Mouse (Mus musculus): Measurements from ENCODE around the gene Gstk1. TPM values are rescaled to one million over a fixed set of nuclear protein-coding genes. Genes with fewer than 3 reads are reported as not detected.

Gstk1 gene
- 10 to 100 TPM; 11.3 to 13.8 (median 11.7) TPM for total RNA-seq (2022)

DNA sequence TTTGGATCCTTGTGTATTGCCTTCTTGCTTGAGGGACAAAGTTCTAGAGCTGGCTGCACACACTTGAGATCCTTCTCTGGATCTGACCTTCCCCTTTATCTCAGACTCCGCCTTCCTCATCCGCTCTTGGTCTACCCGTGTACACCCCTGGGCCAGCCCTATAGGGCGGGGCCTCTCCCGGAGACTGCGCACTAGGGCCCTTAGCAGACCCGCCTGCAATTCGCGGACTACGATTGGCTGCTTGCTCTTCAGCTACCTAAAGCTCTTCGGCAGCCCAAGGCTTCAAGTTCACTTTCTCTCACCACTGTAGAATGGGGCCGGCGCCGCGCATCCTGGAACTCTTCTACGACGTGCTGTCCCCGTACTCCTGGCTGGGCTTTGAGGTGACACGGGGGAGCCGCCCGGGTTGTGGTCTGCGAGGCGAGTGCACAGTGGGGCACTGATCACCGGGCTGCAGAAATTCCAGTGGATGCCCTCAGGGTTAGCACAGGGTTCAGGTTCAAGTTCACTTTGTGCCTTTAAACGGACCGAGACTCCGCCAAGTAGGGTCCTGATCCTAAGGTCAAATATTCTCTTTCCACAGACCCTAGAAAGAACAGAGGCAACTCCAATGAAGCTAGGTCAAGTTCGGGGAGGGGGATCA lies at the start of gene Gstk1:
TSS of gene Gstk1 (plus strand) at position 225 of the 643 bp plus-strand sequence.
- DNase-seq (ENCODE audit: low spot score in 2 of 2): peak; percentile 28 to 63

DNA sequence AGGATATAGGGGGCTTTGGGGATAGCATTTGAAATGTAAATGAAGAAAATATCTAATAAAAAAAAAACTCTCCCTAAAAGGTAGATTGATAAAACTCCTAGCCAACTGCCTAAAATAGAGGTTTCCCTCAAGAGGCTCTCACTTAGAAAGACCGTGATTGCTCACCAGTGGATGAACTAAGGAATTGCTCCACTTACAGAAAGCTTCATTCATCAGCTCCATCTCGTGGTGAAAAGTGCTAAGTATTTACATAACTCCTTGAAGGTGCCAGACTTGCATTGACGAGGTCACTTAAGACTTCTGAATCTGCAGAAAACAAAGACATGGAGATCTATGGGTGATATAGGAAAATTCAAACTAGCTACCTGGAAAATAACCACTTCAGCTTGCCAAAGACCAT lies 48.0 kb upstream of the Gstk1 start:
- peak in 1 of 2 experiments; percentile 45 for DNase-seq (ENCODE audit: low spot score in 2 of 2)

DNA sequence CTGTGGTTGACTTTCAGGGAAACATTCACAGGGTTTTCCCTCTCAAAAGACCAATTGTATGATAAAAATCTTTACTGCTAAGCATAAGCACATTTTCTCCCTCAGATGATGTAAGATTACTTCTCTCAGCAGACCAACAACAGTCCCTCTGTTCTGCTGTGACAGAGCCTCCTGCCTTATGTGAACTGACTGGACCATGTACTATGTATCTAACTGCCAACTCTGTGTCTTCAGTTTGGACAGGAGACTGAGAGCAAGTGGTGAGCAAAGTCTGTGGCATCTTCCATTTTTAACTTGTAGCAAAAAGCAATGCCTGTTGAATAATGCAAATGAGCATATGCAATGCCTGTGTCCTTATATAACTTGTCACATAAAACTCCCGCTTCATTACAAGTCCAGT lies 46.2 kb upstream of the Gstk1 start:
- no peak for DNase-seq (ENCODE audit: low spot score in 2 of 2)

DNA sequence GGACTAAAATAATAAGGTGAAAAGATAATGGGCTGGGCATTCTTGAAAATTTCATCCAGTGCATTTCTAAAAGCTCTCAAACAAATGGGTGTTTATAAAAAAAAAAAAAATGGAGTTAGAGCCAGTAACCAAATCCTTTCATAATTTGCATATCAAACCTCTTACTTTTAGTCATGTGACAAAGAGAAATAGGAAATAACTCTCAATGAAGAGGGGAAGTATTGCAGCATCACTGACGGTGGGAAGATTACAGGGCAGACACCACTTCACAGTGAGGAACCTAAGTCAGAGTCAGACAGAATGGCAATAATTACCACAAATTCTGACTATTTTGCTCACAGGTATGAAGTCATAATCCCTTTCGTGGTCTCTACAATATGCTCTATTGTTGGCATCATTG lies 30.7 kb upstream of the Gstk1 start, which contains the start of gene Tas2r144:
TSS of gene Tas2r144 (plus strand) at position 301 of the 400 bp plus-strand sequence.
- no peak for DNase-seq (ENCODE audit: low spot score in 2 of 2)

DNA sequence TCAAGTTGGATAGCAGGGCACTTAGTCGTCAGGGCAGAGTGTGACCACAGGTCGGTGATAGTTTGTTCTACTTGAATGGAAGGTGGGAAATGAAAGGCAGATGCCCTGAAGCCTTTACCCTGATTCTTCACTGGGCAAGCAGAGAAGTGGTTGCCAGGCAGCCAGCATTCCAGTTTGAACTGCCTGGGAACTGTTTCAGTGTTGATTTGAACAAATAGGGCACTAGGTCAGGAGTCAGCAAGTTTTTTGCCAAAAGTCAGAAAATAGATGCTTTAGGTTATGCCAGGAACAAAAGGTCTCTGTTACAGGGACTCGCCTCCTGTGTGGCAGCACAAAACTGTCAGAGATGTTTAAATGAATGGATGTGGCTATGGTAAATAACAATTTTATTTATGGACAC lies 23.4 kb upstream of the Gstk1 start:
- DNase-seq (ENCODE audit: low spot score in 2 of 2): no peak

DNA sequence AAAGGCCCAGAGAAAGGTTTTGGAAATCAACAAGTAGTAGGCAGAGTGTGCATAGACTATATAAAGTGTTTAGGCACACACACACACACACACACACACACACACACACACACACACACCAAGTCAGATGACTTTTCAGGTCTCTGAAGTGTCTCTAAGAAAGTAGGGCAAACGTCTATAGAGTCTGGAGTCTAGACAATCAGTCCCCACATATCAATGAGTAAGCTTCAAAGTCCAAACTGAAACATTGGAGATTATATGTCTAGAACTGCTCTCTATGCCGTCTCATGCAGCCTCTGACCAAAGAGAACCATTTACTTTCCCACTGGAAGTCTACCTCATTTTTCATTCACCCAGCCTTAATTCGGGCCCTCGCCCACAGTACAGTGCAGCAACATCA lies 20.7 kb upstream of the Gstk1 start:
- no peak for DNase-seq (ENCODE audit: low spot score in 2 of 2)

DNA sequence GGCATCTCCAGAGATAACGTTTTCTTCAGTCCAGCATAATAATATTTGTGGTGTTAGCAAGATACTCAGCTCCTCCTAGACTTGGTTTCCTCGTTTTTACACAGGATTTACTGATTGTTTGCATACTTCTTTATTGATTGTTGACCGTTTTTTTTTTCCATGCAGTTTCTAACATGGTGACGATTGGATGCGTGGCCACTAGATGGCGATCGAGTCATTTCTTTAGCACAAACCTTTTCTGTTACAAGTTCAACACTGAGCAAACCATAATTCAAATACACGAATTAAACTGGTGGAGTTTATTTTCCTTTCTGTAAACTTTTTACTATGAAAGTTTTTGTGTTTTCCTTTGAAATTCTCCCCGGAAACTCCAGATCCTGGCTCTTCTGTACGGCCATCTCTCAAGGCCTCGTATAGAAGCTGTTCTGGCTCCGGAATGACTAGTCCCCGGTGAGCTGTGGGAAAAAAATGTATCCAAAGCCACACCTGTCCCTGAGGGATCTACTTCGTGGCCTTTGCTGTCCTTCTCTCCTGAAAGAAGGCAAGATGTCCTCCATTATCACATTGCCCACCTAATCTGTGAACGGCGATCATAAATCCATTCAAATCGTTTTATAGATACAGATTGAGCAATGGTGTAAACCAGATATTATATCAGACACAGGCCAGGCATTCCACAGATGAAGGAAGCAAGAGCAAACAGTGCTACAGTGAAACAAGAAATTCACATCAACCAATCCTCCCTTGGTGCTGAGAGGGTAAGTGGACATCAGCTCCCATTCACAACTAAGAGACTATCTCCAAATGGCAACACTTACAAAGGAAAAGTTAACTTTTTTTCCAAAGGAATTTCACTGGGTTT lies 18.3 kb upstream of the Gstk1 start:
- peak in 1 of 2 experiments; percentile 40 for DNase-seq (ENCODE audit: low spot score in 2 of 2)

DNA sequence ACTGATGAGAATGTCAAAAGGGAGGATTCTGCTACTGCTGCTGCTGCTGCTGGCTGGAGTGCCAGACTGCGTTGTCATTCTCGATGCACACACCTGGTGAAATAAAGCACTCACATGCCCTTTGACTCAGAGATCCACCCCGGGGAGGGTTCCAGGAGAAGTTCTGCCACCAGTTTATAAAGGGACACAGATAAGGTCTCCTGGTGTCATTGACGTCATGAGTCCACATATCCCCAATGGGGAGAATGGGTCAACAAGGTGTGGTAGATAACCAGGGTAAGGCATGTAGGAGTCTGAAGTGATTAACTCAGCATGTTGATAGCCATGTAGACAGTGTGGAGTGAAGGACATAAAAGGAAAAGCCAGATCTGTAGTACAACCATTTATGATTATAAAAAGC lies 16.1 kb upstream of the Gstk1 start:
- no peak for DNase-seq (ENCODE audit: low spot score in 2 of 2)

DNA sequence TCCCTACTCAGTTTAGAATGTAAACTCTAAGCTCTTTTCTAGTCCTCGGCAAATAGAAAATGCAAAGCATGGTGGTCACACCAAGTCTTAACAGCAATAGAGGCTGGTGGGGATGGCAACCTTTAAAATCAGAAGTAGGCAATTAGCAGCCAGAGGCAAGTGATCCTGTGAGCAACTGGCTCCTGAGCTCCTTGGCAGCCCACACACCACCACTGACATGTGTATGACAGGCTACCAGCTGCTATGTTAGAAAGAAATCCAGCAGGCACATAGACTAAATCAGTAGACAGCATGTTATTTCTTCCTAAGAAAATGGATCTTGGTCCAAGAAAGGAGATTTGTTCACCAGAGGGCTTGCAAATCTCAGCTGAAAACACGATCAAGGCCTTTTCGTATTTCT lies 14.5 kb upstream of the Gstk1 start:
- peak in 1 of 2 experiments; percentile 59 for DNase-seq (ENCODE audit: low spot score in 2 of 2)

DNA sequence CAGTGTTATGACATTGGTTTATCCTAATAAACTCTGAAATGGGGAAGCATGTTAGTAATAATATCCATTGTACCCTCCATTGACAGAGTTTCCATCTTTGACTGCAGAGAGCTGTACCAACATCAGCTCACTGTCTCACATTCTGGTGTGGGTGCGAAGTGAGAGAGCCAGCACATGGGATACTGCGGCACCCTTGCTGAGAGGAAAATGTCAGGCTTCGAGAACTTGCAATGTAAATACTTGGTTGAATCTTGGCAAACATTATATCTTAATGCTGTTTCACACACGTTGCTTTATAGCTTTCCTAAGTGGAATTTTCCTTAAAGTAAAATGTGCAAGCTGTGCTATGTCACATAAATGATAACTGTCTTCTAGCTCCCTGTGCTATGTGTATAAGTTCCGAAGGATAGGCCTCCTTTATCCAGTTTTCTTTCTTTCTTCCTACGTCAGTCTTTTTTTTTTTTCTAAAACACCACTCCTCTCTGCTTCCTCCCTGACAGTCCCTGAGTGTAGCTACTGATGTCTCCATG lies 8.4 kb upstream of the Gstk1 start:
- peak in 1 of 2 experiments; percentile 60 for DNase-seq (ENCODE audit: low spot score in 2 of 2)

DNA sequence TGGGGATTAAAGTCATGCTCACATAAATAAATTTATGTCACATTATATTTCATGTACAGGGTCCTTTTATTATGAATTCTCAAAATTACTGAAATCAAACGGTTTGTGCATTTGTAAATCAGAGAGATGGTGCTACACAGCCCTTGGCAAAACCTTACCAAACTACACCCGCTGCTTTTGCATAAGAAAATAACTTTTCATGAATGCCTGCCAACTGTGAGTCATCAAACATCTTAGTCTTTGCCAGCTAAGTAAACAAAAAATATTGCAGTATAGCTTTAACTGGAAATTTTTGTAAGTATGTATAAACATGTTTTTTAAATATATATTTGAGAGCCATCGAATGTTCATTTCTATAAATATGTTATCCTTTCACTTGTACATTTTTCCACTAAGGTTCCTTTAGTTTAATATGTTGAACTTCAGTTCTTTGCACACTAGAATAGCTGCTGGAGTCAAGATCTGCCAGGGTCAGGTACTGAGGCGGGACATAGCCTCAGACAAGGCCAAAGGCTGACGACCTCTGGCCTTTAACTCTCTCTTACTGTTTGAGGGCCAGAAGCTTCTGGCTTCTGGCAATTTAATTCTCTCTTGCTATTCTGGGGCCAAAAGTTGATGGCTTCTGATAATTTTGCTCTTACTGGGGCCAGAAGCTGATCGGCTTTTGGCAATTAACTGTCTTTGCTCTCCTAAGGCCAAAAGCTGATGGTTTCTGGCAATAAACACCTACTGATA lies 4.3 kb upstream of the Gstk1 start:
- no peak for DNase-seq (ENCODE audit: low spot score in 2 of 2)

DNA sequence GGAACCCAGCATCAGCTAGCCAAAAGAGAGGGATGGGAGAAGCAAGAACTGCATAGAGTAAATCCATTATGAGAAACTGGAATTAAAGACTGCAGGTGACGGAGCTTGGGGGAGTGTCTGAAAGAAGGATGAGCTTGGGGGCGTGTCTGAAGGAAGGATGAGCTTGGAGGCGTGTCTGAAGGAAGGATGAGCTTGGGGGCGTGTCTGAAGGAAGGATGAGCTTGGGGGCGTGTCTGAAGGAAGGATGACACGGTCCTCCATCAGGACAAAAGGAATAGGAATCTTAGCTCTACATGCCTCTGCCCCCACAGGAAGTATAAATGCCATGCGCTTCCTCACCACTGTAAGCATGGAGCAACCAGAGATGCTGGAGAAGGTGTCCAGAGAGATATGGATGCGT lies 1.4 kb downstream of the Gstk1 start:
- no peak for DNase-seq (ENCODE audit: low spot score in 2 of 2)

DNA sequence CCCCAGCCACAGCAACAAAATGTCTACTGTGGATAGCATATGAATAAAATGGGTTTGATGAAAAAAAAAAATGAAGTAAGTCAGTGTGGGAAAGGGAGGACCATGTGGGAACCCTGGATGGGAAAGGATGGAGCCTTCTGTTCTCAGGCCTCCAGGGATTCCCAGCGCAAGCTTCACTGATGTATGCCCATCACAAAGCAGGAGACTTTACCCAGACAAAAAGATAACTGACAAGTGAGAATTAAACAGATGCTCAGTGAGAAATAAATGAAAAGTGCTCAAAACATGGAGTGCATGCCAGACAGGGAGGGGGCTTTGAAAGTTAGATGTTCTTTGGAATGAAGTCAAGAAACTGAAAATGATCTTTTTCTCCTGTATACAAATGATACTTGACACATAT lies 2.2 kb downstream of the Gstk1 start:
- DNase-seq (ENCODE audit: low spot score in 2 of 2): no peak

DNA sequence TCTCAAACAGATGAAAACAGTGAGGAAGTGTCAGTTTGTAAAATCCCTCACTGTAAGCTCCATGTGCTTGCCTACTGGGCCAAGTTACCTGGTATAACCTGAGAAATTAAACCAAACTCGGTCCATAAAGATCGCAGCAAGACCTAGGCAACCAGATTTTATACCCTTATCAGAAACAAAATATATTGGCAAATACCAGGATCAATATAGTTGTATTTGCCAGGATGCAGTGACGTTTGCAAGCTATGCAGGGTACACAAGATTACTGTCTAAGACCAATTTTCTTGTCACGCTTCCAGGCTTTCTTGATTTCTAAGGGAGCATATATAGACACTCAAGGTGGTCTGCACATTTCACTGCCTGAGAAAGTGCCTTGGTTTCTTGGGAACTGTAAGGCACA lies 6.1 kb downstream of the Gstk1 start:
- no peak for DNase-seq (ENCODE audit: low spot score in 2 of 2)

DNA sequence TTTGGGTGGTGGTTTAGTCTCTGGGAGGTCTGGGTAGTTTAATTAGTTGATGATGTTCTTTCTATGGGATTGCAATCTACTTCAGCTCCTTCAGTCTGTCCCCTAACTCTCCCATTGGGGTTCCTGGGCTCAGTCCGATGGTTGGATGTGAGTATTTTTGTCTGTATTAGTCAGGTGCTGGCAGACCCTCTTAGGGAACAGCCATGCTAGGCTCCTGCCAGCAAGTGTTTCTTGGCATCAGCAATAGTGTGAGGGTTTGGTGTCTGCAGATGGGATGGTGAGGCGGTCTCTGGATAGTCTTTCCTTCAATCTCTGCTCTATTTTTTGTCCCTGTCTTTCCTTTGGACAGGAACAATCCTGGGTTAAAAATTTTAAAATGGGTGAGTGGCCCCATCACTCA lies 7.4 kb downstream of the Gstk1 start:
- DNase-seq (ENCODE audit: low spot score in 2 of 2): no peak

DNA sequence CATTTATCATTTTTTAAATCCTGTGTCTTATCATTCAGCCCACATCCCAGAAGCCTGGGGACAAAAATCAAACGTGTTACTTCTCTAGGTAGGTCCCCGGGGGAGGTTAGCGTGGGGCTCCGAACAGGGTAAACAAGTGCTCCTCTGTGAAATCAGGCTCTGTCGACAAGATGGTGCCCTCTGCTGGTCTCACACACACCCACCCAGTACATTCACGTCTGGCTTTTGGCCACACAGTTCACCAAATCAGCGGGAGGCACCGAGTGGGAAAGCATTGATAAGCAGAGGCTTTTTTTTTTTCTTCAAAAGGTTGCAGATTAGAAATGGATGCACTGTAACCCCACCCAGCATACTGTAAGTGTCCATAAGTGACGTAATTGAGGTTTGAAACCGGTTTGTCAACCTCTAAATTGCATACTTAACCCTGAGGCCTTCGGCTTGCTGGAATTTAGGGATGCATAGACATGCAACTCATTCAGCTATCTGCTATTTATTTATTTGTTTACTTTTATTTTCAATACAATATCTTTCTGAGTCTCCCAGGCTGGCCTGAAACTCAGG lies 11.6 kb downstream of the Gstk1 start:
- peak in 1 of 2 experiments; percentile 32 for DNase-seq (ENCODE audit: low spot score in 2 of 2)

DNA sequence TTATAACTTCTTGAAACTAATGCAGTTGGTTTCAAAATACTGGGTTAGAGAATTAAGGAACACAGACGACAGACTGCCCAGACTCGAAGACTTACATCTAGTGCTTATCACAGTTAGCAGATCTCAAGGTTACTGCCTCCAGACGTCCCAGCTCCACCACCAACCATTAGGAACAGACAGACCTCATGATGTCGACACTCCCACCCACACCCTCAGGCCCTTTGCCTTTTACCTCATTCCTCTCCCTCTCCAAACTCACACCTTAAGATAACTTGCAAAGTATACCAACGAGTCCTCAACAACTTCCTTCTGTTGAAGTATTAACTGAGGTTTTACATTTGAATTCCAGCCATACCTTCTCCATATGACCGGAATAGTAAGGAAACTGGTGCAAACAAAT lies 14.7 kb downstream of the Gstk1 start:
- no peak for DNase-seq (ENCODE audit: low spot score in 2 of 2)

DNA sequence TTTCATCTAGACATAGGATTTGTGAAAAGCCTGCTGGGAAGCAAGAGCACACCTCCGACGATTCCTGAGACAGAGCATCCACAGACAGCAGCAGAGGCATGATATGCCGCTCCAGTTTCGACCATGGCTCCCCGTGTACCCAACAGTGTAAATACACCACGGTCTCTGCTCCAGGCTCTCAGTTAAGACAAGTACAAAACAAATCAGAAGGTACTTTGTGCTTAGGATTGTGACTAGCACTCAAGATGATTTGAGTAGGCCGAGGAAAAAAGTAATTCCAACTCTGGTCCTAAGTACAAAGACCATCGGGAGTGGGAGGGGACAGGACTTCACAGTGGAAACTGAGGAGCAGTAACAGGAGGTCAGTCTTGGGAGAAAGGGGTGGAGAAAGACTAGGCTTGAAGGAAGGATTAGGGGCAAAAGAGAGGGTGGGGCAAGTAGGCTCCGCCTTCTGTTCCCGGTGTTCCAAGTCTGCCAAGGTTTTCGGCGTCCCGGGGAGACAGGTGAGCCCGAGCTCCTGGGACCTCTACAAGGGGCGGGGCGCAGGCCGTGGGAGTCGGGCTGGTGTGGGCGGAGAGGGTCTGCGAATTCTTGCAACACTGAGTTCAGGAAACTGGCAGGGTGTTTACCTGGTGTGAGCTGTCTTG lies 15.9 kb downstream of the Gstk1 start, which contains the start of gene Tmem139:
TSS of gene Tmem139 (plus strand) at position 447 of the 647 bp plus-strand sequence.
- DNase-seq (ENCODE audit: low spot score in 2 of 2): no peak

DNA sequence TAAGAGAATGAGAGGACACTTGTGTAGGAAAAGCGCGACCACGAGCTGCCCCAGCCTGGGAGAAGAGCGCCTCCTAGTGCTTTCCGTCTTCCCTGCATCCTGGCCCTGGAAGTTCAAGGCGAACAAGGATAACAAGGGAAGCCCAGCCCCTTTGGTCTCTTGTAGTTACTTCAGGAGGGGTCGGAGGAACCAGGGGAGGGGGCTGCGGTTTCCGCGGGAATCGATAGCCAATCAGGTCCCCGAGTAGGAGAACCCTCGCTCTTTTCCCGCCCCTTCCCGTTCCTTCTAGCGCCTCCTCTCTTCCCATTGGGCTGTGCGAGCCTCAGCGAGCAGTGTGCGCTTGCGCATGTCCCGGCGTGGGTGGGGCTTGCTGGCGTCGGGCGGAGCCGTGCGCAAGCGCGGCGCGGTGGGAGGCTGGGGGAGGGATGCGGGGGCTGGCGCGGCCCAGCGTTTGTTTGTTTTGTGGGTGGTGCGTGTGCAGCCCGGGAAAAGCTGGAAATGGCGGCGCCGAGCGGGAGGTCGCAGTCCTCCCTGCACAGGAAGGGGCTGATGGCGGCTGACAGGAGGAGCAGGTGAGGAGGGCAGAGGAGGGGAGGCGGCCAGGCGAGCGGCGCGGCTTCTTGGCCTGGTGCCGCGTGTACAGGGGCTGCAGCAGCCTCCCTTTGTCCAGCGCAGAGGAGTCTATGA lies 19.0 kb downstream of the Gstk1 start, which contains the start of gene Casp2:
TSS of gene Casp2 (plus strand) at position 360 of the 687 bp plus-strand sequence.
- peak; percentile 90 to 99 for DNase-seq (ENCODE audit: low spot score in 2 of 2)
